ENCODE assay signal across 7 mouse cellular contexts in genomic region chrX:94212597-94213321, GRCm38 (mm10). TPM values are rescaled to one million over a fixed set of nuclear protein-coding genes. Genes with fewer than 3 reads are reported as not detected.
DNase-seq lines count a peak whose midpoint lies in the region; ATAC-seq lines count a peak whose summit lies in the region.

Gene Eif2s3x, minus strand, starts transcription at chrX:94212862.

- peak within 1 kb of the TSS; percentile 65 for H3K4me2 ChIP-seq in intestine, embryonic 15.5 days (replicated peaks)

- under 1% methylated on average over 52 of the region's 52 CpGs for WGBS in intestine, embryonic 15.5 days
- WGBS in midbrain, embryonic 10.5 days = under 1% methylated on average over 52 of the region's 52 CpGs

- peak within 1 kb of the TSS; percentile 77 for H3K4me3 ChIP-seq in intestine, embryonic 15.5 days (replicated peaks)
- peak within 1 kb of the TSS; percentile 88 for H3K4me3 ChIP-seq in midbrain, embryonic 10.5 days

- no peaks in the 10 kb centered on the region for H3K4me1 ChIP-seq in intestine, embryonic 15.5 days (replicated peaks)
- H3K4me1 ChIP-seq in midbrain, embryonic 10.5 days = peaks cover 10% of the 10 kb centered on the region; the same call in 1 of the 2 replicates

- peak within 1 kb of the TSS; percentile 85 for H3K9ac ChIP-seq in intestine, embryonic 15.5 days

- peak; percentile 96 for ATAC-seq in intestine, embryonic 15.5 days

- peak within 1 kb of the TSS; percentile 80 for H3K27ac ChIP-seq in intestine, embryonic 15.5 days
- H3K27ac ChIP-seq in midbrain, embryonic 10.5 days (replicated peaks) = peak within 1 kb of the TSS; percentile 91

- H3K27me3 ChIP-seq in intestine, embryonic 15.5 days (replicated peaks) = no peaks in the 10 kb centered on the region
- no peaks in the 10 kb centered on the region for H3K27me3 ChIP-seq in midbrain, embryonic 10.5 days (ENCODE audit: low read depth, poor library complexity, severe bottlenecking)

- H3K36me3 ChIP-seq in intestine, embryonic 15.5 days = no peaks in the 10 kb centered on the region
- peaks cover 34% of the 10 kb centered on the region for H3K36me3 ChIP-seq in midbrain, embryonic 10.5 days

- H3K9me3 ChIP-seq in intestine, embryonic 15.5 days = no peaks in the 10 kb centered on the region
- no peaks in the 10 kb centered on the region for H3K9me3 ChIP-seq in midbrain, embryonic 10.5 days (replicated peaks)

- DNase-seq in adrenal gland, adult 18-20 months (ENCODE audit: low spot score in 2 of 2) = peak; percentile 77 to 88
- peak; percentile 90 for DNase-seq in embryo, embryonic 11 days
- DNase-seq in gastrocnemius, postnatal 36 days = peak; percentile 73 to 83
- DNase-seq in left cerebral cortex, postnatal 25 days (ENCODE audit: low spot score in 2 of 2) = peak; percentile 82 to 93
- peak; percentile 88 for DNase-seq in midbrain, embryonic 10.5 days (ENCODE audit: low spot score)
- DNase-seq in right cerebral cortex, postnatal 4 days = peak; percentile 79

- intact Hi-C loops in gastrocnemius, postnatal 36 days (cut with DNase I) = loop anchor here (5.0 kb wide), 1 partner anchor 35 kb away; no protein-coding TSS in a partner anchor
- intact Hi-C loops in left cerebral cortex, postnatal 25 days (cut with DNase I) = loop anchor here (5.0 kb wide), 1 partner anchor 155 kb away; the partner anchor contains the start of genes Apoo and Fam90a1b

RNA-seq across cellular contexts. Expression of gene Eif2s3x, which starts in this region (rescaled TPM):
- total RNA-seq in adrenal gland, adult 18-20 months (2021) = 100 to 1,000 TPM; 138 to 199 TPM
- total RNA-seq in gastrocnemius, postnatal 36 days (2021) = 100 to 1,000 TPM in 1 of 2 experiments, 10 to 100 TPM in 1; 78.3 to 120 TPM
- polyA plus RNA-seq in intestine, embryonic 15.5 days (2015; fragmentation: Nextera tagmentation; extraction: Ambion mirVana) = 64.5 and 70.6 TPM in 2 replicates
- 100 to 1,000 TPM in 1 of 2 experiments, 10 to 100 TPM in 1; 94.0 to 149 TPM for total RNA-seq in left cerebral cortex, postnatal 25 days (2021)
- polyA plus RNA-seq in midbrain, embryonic 10.5 days (2016; fragmentation: Nextera tagmentation; extraction: Ambion mirVana) = 109 and 112 TPM in 2 replicates

Comparison
In these comparisons a context has a peak if more than half of its experiments do, and no peak if none do; other contexts are left out.
1. Peak in every context shown above with its lines: DNase-seq, ATAC-seq, H3K4me3 ChIP-seq and H3K27ac ChIP-seq.